Mouse (Mus musculus) lung, postnatal 0 days (tissue): ENCODE measurements around the gene Smarcad1. TPM values are rescaled to one million over a fixed set of nuclear protein-coding genes. Genes with fewer than 3 reads are reported as not detected.
"Not testable (repeated sequence)": the region's sequence is repeated elsewhere in the genome, so short reads cannot be mapped to it uniquely, and the experiment has no call there.

ENCODE experiments used
- ATAC-seq: fragments of 200-750 bp; cut with Nextera tagmentation; 2 replicates; pipeline ENCODE4 v1.8.0; 2017; ENCODE audit warnings: moderate library complexity
- DNase-seq: peaks from one replicate; pipeline ENCODE4 v3.0.0-alpha.2; 2016; ENCODE audit warnings: low spot score
- H3K27ac ChIP-seq: fragments of 300-500 bp; sonication (generic); 2 replicates; pipeline ENCODE4 v1.5.1; 2014; ENCODE audit warnings: antibody characterized with exemption, mild to moderate bottlenecking, low read length, mixed read lengths
- H3K27me3 ChIP-seq: fragments of 300-500 bp; sonication (generic); replicated peaks from 2 replicates; pipeline ENCODE4 v1.6.1; 2014; ENCODE audit warnings: low read length, mixed read lengths; ENCODE audit not compliant: insufficient read depth
- H3K36me3 ChIP-seq: fragments of 300-500 bp; sonication (generic); 2 replicates; pipeline ENCODE4 v1.6.1; 2014; ENCODE audit warnings: low read length, mixed read lengths; ENCODE audit not compliant: insufficient read depth
- H3K4me1 ChIP-seq: fragments of 300-500 bp; sonication (generic); 2 replicates; pipeline ENCODE4 v1.6.1; 2014; ENCODE audit warnings: antibody characterized with exemption, low read depth, low read length, mixed read lengths; ENCODE audit not compliant: insufficient read depth
- H3K4me2 ChIP-seq: fragments of 300-500 bp; sonication (generic); replicated peaks from 2 replicates; pipeline ENCODE4 v1.6.1; 2014; ENCODE audit warnings: low read depth, mild to moderate bottlenecking, low read length, moderate library complexity, mixed read lengths
- H3K4me3 ChIP-seq: fragments of 300-500 bp; sonication (generic); 2 replicates; pipeline ENCODE4 v1.5.1; 2014; ENCODE audit warnings: low read depth, low read length
- H3K9ac ChIP-seq: fragments of 300-500 bp; sonication (generic); replicated peaks from 2 replicates; pipeline ENCODE4 v1.6.1; 2014; ENCODE audit warnings: low read depth, mild to moderate bottlenecking
- H3K9me3 ChIP-seq: fragments of 300-500 bp; sonication (generic); 2 replicates; pipeline ENCODE4 v1.6.1; 2016; ENCODE audit warnings: low read length, mixed read lengths
- CTCF ChIP-seq: IDR thresholded peaks from 2 replicates; pipeline ENCODE4 v1.5.1; 2016; ENCODE audit warnings: antibody characterized with exemption, mild to moderate bottlenecking
- EP300 ChIP-seq: IDR thresholded peaks from 2 replicates; pipeline ENCODE4 v1.6.1; 2016; ENCODE audit warnings: antibody characterized with exemption, mild to moderate bottlenecking, control low read depth
- WGBS: fragments of 180-500 bp; shearing (Covaris S2); extraction: QIAGEN DNeasy Blood & Tissue Kit; methylation state at CpG from one replicate; pipeline ENCODE4 v1.1.7; 2014; 5-methylcytosine and 5-hydroxymethylcytosine counted together
- polyA plus RNA-seq: library from polyadenylated mRNA; unstranded; fragments of >200 nt; fragmentation: Nextera tagmentation; extraction: Ambion mirVana; gene quantifications from 2 replicates; pipeline ENCODE4 v1.2.1, GENCODE M21; 2015

The Smarcad1 gene
- polyA plus RNA-seq, 1 experiment from 2014 or later, result 42.2 TPM

DNA sequence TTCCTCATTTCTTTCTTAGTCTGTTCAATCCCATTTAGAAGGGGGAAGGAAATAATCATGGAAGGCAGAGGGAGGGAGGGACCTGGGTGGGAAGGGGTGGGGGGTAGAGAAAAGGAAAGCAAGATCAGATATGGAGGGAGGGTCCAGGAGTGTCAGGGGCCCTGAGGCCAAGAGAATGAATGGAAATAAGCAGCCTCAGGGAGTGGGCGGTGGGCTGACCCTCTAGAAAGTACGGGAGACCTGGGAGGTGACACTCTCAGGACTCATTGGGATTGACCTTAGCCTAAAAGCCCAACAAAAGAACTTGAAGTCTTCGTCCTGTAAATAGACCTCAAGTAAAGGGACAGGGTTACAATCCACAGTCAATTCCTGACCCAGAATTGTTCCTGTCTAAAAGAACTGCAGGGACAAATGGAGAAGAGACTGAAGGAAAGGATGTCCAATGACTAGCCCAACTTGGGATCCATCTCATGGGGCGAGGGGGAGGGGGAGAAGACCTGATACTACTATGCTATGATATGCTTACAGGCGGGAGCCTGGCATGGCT, 30.9 kb upstream of the Smarcad1 start:
- no peak overlapping the region for H3K27ac ChIP-seq
- no peaks in the 10 kb centered on the region for H3K36me3 ChIP-seq
- DNase-seq, result no peak
- WGBS, result 85% methylated on average over 5 of the region's 5 CpGs
- H3K9ac ChIP-seq, result no peak overlapping the region
- no peak overlapping the region for H3K4me2 ChIP-seq
- ATAC-seq, result no peak
- H3K4me1 ChIP-seq, result no peaks in the 10 kb centered on the region
- H3K4me3 ChIP-seq, result no peak overlapping the region
- no peaks in the 10 kb centered on the region for H3K9me3 ChIP-seq
- no peaks in the 10 kb centered on the region for H3K27me3 ChIP-seq
- TF ChIP-seq CTCF (no peak), EP300 (no peak)

DNA sequence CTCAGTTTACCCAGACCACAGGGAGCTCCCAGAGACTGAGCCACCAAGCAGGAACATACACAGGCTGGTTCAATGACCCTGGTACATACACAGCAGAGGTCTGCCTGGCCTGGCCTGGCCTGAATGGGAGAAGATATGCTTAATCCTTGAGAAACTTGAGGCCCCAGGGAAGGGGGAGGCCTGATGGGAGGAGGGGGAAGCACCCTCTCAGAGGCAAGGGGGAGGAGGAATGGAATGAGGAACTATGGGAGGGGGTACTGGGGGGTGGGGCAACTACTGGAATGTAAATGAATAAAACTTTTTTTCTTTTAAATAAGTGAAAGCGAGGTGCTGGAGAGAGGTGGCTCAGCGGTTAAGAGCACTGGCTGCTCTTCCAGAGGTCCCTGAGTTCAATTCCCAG, 30.2 kb upstream of the Smarcad1 start:
- H3K27me3 ChIP-seq, result no peaks in the 10 kb centered on the region
- no peak overlapping the region for H3K27ac ChIP-seq
- DNase-seq (no peak), ATAC-seq (no peak)
- no peak overlapping the region for H3K9ac ChIP-seq
- 77% methylated on average over 2 of the region's 2 CpGs for WGBS
- TF ChIP-seq EP300 (no peak), CTCF (no peak)
- no peaks in the 10 kb centered on the region for H3K4me1 ChIP-seq
- no peaks in the 10 kb centered on the region for H3K9me3 ChIP-seq
- H3K4me2 ChIP-seq, result no peak overlapping the region
- no peak overlapping the region for H3K4me3 ChIP-seq
- no peaks in the 10 kb centered on the region for H3K36me3 ChIP-seq

DNA sequence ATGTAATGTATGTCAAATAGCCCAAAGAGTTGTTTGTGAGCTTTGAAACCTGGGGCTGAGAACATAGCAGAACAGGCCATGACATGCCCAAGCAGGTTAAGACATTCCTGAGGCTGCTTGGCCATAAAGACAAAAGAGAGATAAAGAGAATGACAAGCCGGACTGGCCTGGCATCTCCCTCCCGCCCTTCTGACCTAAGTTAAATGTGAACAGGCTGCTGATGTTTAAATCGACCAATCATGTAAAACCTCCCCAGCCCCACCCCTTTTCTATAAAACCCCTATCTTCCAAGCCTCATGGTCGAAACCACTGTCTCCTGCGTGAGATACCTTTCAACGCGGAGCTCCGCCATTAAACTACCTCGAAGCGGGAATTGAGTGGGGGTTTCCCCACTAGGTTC, 24.8 kb upstream of the Smarcad1 start:
- Histone ChIP-seq H3K9me3 (no peaks in the 10 kb centered on the region), H3K4me1 (no peaks in the 10 kb centered on the region), H3K4me2 (no peak overlapping the region), H3K27ac (no peak overlapping the region), H3K9ac (no peak overlapping the region), H3K36me3 (no peaks in the 10 kb centered on the region), H3K27me3 (no peaks in the 10 kb centered on the region), H3K4me3 (no peak overlapping the region)
- ATAC-seq, result no peak
- no peak for DNase-seq
- 93% methylated on average over 10 of the region's 10 CpGs for whole genome bisulfite sequencing
- TF ChIP-seq EP300 (no peak), CTCF (no peak)

DNA sequence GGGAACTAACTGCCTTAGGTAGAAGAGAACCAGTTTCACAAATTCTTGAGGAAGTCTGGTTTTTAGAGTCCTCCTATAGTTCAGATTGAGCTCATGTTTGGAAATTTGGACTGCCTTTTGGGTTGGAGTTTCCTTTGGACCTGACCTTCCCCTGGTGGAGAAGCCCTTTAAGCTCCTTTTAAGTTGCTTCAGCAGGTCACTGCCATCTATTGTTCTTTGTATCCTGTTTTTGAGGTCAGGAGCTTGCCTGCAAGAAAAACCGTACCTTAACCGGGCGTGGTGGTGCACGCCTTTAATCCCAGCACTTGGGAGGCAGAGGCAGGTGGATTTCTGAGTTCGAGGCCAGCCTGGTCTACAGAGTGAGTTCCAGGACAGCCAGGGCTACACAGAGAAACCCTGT, 23.4 kb upstream of the Smarcad1 start:
- ATAC-seq, H3K4me3 ChIP-seq, H3K4me2 ChIP-seq, H3K36me3 ChIP-seq, H3K27me3 ChIP-seq, H3K9ac ChIP-seq, H3K9me3 ChIP-seq, DNase-seq, H3K4me1 ChIP-seq, H3K27ac ChIP-seq: not testable (repeated sequence)
- WGBS, result 84% methylated on average over 5 of the region's 5 CpGs

DNA sequence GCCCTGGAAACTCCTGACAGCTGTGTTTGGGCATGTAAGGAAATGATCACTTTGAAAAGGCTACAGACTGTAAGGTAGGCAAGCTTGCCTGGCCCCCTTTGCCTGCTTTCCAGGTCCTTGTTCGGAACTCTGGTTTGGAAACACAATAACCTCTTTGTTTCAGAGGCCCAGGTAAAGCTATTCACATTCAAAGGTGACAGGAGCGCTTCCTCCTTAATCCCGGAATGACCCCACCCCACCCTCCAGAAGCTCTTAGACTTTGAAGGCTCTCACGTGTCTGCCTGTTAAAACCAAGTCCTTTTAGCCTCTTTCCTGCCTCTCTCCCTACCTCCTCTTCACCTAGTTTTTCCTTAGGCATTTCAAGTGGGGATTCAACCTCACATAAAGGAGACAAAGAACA, 20.5 kb upstream of the Smarcad1 start:
- Histone ChIP-seq H3K36me3 (no peaks in the 10 kb centered on the region), H3K4me3 (no peak overlapping the region), H3K4me1 (no peaks in the 10 kb centered on the region), H3K9ac (no peak overlapping the region), H3K27me3 (no peaks in the 10 kb centered on the region), H3K9me3 (no peaks in the 10 kb centered on the region), H3K4me2 (no peak overlapping the region), H3K27ac (no peak overlapping the region)
- TF ChIP-seq EP300 (no peak), CTCF (no peak)
- DNase-seq (no peak), ATAC-seq (no peak)
- 24% methylated on average over 4 of the region's 4 CpGs for WGBS

DNA sequence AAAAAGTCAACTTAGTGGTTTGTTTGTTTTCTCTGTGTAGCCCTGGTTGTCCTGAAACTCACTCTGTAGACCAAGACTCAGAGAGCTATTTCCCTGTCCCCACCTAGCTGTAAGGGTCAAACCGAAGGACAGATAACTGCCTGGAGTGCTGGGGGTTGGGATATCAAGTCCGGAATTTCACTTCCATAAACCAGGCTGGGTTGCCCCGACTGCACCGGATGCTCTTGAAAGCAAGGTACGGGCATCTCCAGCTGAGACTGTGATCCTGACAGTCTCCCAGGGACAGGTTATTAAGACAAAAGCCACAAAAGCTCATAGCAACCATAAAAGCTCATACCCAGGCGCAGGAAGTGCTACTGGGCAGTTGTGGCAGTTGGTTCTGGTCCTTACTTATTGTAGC, 19.3 kb upstream of the Smarcad1 start:
- ATAC-seq (no peak), DNase-seq (no peak)
- Histone ChIP-seq H3K27ac (no peak overlapping the region), H3K9me3 (no peaks in the 10 kb centered on the region), H3K9ac (no peak overlapping the region), H3K27me3 (no peaks in the 10 kb centered on the region), H3K4me3 (no peak overlapping the region), H3K4me2 (no peak overlapping the region), H3K36me3 (no peaks in the 10 kb centered on the region), H3K4me1 (no peaks in the 10 kb centered on the region)
- TF ChIP-seq CTCF (no peak), EP300 (no peak)
- 51% methylated on average over 6 of the region's 6 CpGs for WGBS

DNA sequence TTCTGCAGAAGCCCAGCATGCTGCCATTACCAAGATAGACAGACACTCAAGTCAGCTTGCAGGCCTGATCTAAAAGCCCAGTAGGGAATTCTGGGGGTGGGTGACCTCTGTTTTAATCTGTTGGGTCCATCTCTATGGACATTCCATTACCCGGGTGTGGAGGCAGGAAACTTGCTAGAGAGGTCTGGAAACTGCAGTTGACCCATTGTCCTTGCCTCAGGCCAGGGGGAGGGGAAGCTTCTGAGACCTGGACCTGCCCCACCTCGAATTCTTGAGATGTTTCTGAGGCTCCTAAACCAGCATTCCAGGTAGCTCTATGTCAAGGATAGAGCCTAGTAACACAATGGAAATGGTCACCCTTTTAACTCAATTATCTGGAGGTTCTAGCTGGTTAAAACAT, 17.7 kb upstream of the Smarcad1 start:
- H3K4me3 ChIP-seq, result no peak overlapping the region
- no peak overlapping the region for H3K4me2 ChIP-seq
- no peak overlapping the region for H3K9ac ChIP-seq
- DNase-seq, result no peak
- no peaks in the 10 kb centered on the region for H3K9me3 ChIP-seq
- no peak for ATAC-seq
- no peaks in the 10 kb centered on the region for H3K27me3 ChIP-seq
- WGBS, result 28% methylated on average over 2 of the region's 2 CpGs
- H3K27ac ChIP-seq, result no peak overlapping the region
- H3K4me1 ChIP-seq, result no peaks in the 10 kb centered on the region
- H3K36me3 ChIP-seq, result no peaks in the 10 kb centered on the region
- TF ChIP-seq CTCF, result no peak
- TF ChIP-seq EP300, result no peak
